Mouse (Mus musculus) c-Kit-positive CD71-negative TER-119-negative erythroid progenitor cells, embryonic 14.5 days (primary cell): ENCODE measurements around the gene Krtap16-1.

Experiments used
- DNase-seq: peaks from one replicate; pipeline ENCODE4 v3.0.0-alpha.2; 2013; ENCODE audit warnings: low read depth

The Krtap16-1 gene

DNA sequence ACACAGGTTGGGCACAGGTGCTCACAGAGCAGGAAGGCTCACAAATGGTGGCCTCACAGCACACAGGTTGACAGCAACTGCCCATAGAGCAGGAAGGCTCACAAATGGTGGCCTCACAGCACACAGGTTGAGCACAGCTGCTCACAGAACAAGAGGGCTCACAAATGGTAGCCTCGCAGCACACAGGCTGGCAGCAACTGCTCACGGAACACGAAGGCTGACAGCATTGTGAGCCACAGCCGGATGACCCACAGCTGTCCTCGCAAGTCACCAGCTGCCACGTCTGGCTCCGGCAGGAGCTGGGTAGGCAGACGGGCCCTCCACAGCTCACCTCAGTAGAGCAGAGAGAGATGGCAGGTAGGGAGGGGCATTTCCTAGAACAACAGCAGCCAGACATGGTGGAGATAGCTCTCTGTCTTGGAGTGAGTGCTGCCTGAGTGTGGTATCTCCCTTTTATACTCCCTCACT is at the start of gene Krtap16-1:
TSS of gene Krtap16-1 (minus strand) at position 418 of the 468 bp plus-strand sequence.
- DNase-seq, result no peak

DNA sequence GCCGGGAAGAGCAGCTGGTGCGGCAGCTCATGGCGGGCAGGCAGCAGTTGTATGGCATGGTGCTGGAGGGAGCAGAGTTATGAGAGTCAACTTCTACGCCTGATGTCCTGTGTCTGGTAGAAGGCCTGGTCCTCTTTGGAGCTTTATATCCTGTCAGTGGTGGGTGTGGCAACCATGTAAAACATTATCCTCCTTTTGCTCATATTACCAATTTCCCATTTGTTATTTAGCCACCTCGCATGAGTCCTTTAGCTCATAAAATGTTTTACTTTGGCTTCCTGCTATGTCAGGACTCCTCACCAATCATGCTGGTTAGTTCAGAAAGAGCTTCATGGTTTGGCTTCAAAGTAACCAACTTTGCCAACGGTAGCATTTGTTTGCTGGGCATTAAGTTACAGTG is 43.4 kb upstream of the Krtap16-1 start, which contains the start of gene Krt33b:
TSS of gene Krt33b (minus strand) at position 101 of the 400 bp plus-strand sequence.
- no peak for DNase-seq

DNA sequence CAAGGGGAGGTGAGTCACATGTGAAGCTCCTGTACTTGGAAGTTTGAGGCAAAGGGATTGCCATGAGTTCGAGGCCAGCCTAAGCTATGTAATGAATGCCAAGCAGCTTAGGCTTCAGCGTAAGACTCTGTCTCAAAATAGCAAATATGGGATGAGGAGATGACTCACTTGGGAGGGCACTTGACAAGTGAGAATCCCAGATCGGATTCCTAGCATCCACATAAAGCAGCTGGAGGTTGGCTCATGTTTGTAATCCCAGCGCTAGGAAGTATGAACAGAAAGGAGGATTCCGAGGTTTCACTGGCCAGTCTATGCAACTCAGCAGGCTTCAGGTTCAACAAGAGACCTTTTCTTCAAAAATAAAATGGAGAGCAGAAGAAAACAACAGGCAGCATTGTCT is 35.0 kb upstream of the Krtap16-1 start:
- no peak for DNase-seq

GRCm38 (mm10) chr11:100019466-100019865 is 33.1 kb upstream of the Krtap16-1 start:
- no peak for DNase-seq

- DNase-seq, result no peak
Observed at GRCm38 (mm10) chr11:100016112-100016511, 29.7 kb upstream of the Krtap16-1 start, which contains the start of gene Krt33a. Gene Krt33a, minus strand, starts transcription at chr11:100016212.

DNA sequence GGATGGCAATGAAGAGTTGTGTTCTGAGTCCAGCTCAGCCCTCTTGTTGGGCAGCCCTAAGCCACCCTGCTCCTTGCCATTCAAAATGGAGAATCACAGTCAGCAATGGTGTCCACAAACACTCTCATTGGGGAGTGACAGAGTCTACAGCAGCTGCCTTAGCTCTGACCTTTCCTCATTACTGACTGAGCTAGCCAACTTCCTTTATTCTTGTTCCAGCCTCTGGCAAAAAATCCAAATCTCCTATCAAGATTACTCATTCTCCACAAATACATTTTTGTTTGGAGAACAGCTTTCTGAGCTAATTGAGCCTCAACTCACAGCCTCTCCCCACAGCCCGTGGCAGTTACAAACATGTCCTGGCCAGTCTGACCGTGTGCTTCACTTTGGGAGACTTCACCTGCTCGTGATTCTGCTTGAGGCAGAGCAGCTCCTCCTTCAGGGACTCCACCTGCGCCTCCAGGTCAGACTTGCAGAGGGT is 27.3 kb upstream of the Krtap16-1 start:
- DNase-seq, result no peak

DNA sequence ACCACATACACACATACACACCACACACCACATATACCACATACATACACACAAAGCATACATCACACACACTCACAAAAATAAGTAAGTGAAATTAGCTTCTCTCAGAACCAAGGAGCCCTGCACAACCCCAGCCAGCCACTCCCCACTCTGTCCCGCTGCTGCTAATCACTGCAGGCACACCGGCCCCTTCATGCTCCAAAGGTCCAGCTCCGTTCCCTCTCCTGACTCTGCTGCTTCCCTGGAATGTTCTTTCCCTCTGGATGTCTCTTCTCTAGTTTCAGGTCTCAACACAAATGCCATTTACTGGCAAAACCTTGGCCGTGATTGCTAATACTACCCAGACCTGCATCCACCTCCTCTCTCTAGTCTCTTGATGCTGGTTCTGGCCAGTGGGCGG is 24.3 kb upstream of the Krtap16-1 start:
- no peak for DNase-seq

GRCm38 (mm10) chr11:100008336-100008735 is 21.9 kb upstream of the Krtap16-1 start:
- DNase-seq, result no peak

DNA sequence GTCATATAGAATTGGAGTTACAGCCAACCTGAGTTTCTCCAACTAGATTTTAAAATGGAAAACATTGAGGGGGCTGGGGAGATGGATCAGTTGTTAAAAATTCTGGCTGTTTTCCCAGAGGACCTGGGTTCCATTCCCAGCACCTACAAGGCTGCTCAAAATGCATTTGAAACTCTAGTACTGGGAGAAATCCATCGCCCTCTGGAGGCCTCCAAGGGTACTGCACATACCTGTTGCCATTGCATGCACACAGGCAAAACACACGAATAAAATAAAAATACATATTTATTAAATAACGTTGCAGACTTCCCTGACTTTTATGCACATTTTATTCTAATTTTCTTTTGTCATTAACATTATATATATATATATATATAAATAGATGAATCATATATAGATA is 20.2 kb upstream of the Krtap16-1 start:
- no peak for DNase-seq

DNA sequence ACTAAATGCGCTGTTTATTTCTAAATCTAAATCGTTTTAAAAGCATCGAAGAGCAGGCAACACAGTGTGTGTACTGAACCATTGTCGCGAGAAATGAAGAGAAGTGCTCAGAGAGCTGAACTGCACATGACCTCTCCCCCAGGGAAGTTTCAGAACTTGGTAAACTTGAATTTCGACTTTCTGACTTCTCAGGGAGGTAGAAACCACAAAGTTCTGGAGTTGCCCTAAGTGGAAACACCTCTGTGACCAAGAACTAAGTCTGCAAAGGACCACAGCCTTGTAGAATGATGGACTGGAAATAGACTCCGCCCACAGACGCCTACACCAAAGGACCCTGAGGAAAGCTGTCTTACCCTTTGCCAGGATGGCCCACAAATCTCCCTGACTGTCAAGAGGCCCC is 19.5 kb upstream of the Krtap16-1 start:
- DNase-seq, result no peak

DNA sequence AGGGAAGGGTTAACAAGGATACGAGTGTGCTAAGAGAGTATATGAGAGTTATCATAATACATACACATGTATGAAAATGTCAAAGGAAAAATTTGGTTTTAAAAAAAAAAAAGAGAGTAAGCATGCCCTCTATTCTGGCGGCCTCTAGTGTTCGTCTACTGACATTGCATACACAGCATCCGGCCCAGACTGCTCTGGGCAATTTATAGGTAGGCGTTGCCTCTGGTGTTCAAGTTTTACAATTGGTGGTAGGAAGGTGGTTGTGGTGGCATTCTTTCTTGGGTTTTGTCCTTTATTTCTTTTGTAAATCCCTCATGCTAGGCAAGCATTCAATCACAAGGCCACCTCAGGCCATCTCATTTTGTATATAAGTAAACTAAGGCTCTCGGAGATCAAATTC is 18.4 kb upstream of the Krtap16-1 start:
- peak; percentile 16 for DNase-seq

DNA sequence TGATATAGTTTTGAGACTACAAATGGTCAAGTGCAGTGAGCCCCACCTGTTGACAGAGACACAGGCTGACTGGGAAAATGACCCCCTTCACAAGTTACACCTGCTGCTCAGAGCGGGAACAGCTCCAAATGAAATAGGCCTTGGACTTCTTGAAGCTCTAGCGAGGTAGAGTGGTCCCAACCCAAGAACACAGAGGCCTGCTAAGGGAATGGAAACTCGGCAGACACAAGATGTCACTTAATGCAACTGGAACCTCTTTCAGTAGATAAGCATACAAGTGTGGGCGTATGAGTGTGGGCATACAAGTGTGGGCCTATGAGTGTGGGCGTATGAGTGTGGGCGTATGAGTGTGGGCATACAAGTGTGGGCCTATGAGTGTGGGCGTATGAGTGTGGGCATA is 12.7 kb upstream of the Krtap16-1 start:
- DNase-seq, result no peak

DNA sequence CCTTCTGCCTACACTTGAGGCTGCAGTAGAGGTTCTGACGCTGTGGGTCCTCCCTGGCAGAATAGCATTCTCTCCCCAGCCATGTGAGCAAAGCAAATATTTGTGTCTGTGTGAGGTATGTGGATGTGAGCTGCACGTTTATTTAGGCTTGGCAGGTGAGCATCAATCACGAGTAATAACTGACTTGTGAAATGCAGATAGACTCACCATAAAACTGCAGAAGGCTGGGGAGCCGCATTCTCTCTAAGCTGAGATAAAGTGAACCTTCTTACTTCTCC is 7.9 kb upstream of the Krtap16-1 start:
- no peak for DNase-seq

- no peak for DNase-seq
Observed at GRCm38 (mm10) chr11:99993620-99994383, 7.4 kb upstream of the Krtap16-1 start, which contains the start of gene Krtap17-1. Gene Krtap17-1, minus strand, starts transcription at chr11:99993994.

GRCm38 (mm10) chr11:99990571-99990970 is 4.2 kb upstream of the Krtap16-1 start:
- no peak for DNase-seq

DNA sequence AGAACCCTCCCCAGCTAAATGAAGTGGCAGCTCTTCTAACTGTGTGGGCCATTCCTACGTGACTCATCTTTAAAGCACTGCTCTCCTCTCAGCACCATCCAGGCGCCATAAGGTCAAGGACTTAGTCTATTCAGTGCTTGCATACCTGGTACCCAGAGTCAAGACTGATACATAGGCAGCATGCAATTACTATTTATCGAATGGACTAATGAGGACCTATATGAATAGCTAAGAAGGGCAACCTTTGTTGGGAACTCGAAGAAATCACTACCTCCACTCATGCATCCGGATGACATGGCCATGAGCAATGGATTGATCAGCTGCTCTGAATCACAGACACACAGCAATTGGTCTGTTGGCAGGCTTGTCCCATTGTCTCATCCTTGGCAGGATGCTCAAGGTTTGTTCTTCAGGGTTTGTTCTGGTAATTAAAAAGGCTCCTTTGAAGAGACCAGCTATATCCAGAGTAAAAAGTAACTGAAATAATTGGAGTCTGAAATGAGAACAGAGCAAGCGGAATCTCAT is 3.5 kb upstream of the Krtap16-1 start:
- DNase-seq, result no peak

- DNase-seq, result no peak
Observed at GRCm38 (mm10) chr11:99988530-99988929, 2.1 kb upstream of the Krtap16-1 start.

- DNase-seq, result no peak
Observed at GRCm38 (mm10) chr11:99985291-99986092, 905 bp downstream of the Krtap16-1 start.

- DNase-seq, result no peak
Observed at GRCm38 (mm10) chr11:99983442-99983841, 3.0 kb downstream of the Krtap16-1 start.

GRCm38 (mm10) chr11:99982731-99983130 is 3.7 kb downstream of the Krtap16-1 start:
- no peak for DNase-seq

GRCm38 (mm10) chr11:99978953-99979352 is 7.4 kb downstream of the Krtap16-1 start, which contains the start of gene Krtap29-1:
Gene Krtap29-1, minus strand, starts transcription at chr11:99979053.
- DNase-seq, result no peak

GRCm38 (mm10) chr11:99965961-99966360 is 20.4 kb downstream of the Krtap16-1 start:
- no peak for DNase-seq

GRCm38 (mm10) chr11:99964213-99964612 is 22.2 kb downstream of the Krtap16-1 start:
- no peak for DNase-seq
